In the genomic region with DNA sequence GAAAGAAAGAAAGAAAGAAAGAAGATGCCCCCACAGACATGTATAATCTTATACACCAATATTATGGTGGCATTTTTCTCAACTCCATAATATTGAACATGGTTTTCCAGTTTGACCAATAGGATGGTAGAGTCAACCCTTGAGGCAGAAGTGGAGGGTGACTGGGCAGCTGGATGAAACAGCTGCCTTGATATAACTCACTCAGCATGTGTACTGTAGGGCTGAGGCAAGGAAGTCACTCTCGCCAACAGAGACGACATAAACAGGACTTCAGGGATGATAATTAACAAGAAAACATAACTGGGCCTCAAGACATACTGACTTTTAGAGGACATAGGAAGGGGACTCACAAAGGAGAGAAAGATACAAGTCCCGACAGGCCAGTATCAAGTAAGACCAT, we compare ENCODE assay signal across 8 mouse cellular contexts. TPM values are rescaled to one million over a fixed set of nuclear protein-coding genes. Genes with fewer than 3 reads are reported as not detected.
DNase-seq lines count a peak whose midpoint lies in the region; ATAC-seq and TF ChIP-seq lines count a peak whose summit lies in the region.

No protein-coding gene starts in this region.

- peaks cover 39% of the 10 kb centered on the region for H3K36me3 ChIP-seq in kidney, embryonic 15.5 days
- H3K36me3 ChIP-seq in hindbrain, embryonic 13.5 days: peaks cover 42% of the 10 kb centered on the region
- H3K36me3 ChIP-seq in midbrain, embryonic 14.5 days (ENCODE audit: control insufficient read depth, insufficient read depth, low read length): peaks cover 35% of the 10 kb centered on the region

- peaks cover 29% of the 10 kb centered on the region for H3K4me1 ChIP-seq in kidney, embryonic 15.5 days
- H3K4me1 ChIP-seq in bone marrow macrophage, adult 2 months (ENCODE audit: control insufficient read depth, insufficient read depth, low read length): peaks cover 45% of the 10 kb centered on the region
- peaks cover 31% of the 10 kb centered on the region for H3K4me1 ChIP-seq in hindbrain, embryonic 13.5 days (replicated peaks)
- H3K4me1 ChIP-seq in midbrain, embryonic 14.5 days (ENCODE audit: control insufficient read depth, insufficient read depth, low read length): peaks cover 12% of the 10 kb centered on the region

- peak overlapping the region; percentile 68 for H3K9ac ChIP-seq in kidney, embryonic 15.5 days
- peak overlapping the region; percentile 84 for H3K9ac ChIP-seq in hindbrain, embryonic 13.5 days
- H3K9ac ChIP-seq in midbrain, embryonic 14.5 days (replicated peaks; ENCODE audit: low read length): peak overlapping the region; percentile 65

- DNase-seq in kidney, postnatal 14 days: no peak
- no peak for DNase-seq in midbrain, embryonic 14.5 days
- DNase-seq in layer of hippocampus, postnatal 10 days (ENCODE audit: low spot score in 2 of 2): no peak
- DNase-seq in gastrocnemius, postnatal 14 days: no peak
- DNase-seq in adrenal gland, adult 2 months: no peak

- peak overlapping the region; percentile 70 for H3K4me2 ChIP-seq in kidney, embryonic 15.5 days
- peak overlapping the region; percentile 91 for H3K4me2 ChIP-seq in hindbrain, embryonic 13.5 days
- peak overlapping the region; percentile 89 for H3K4me2 ChIP-seq in midbrain, embryonic 14.5 days (ENCODE audit: low read length)

- TF ChIP-seq CTCF in bone marrow macrophage, adult 2 months (IDR thresholded peaks at IDR 0.05; ENCODE audit: low read depth, low read length): no peak

- peak overlapping the region; percentile 85; the same call in 1 of the 2 replicates for H3K27ac ChIP-seq in kidney, embryonic 15.5 days
- H3K27ac ChIP-seq in bone marrow macrophage, adult 2 months (ENCODE audit: insufficient read depth, low read depth, low read length): no peak overlapping the region
- H3K27ac ChIP-seq in hindbrain, embryonic 13.5 days: 0 out of 2 replicates have a peak overlapping the region, but pooled peaks have one; percentile 88
- H3K27ac ChIP-seq in midbrain, embryonic 14.5 days (replicated peaks; ENCODE audit: low read depth, low read length): no peak overlapping the region

- no peaks in the 10 kb centered on the region for H3K27me3 ChIP-seq in kidney, embryonic 15.5 days
- H3K27me3 ChIP-seq in hindbrain, embryonic 13.5 days: no peaks in the 10 kb centered on the region
- no peaks in the 10 kb centered on the region for H3K27me3 ChIP-seq in midbrain, embryonic 14.5 days (ENCODE audit: control insufficient read depth, insufficient read depth, low read length)

- intact Hi-C loops in gastrocnemius, postnatal 14 days (cut with DNase I; ENCODE audit: low total_unique reads): loop anchor here (10.0 kb wide), 2 partner anchors 70 to 140 kb away; partner anchors contain the start of gene Gprc5b

- WGBS in kidney, embryonic 15.5 days: 11% methylated on average over 3 of the region's 3 CpGs
- WGBS in hindbrain, embryonic 13.5 days: 21% methylated on average over 3 of the region's 3 CpGs
- 16% methylated on average over 3 of the region's 3 CpGs for WGBS in midbrain, embryonic 14.5 days

- ATAC-seq in kidney, embryonic 15.5 days (replicated peaks; ENCODE audit: low FRiP score): no peak
- no peak for ATAC-seq in hindbrain, embryonic 13.5 days (ENCODE audit: low FRiP score)
- no peak for ATAC-seq in midbrain, embryonic 14.5 days (ENCODE audit: low FRiP score, low TSS enrichment)

- H3K4me3 ChIP-seq in kidney, embryonic 15.5 days (replicated peaks): peak overlapping the region; percentile 96
- H3K4me3 ChIP-seq in bone marrow macrophage, adult 2 months (ENCODE audit: insufficient read depth, low read length): peak overlapping the region; percentile 89
- peak overlapping the region; percentile 87 for H3K4me3 ChIP-seq in hindbrain, embryonic 13.5 days
- peak overlapping the region; percentile 86 for H3K4me3 ChIP-seq in midbrain, embryonic 14.5 days (replicated peaks; ENCODE audit: low read depth, low read length)

- H3K9me3 ChIP-seq in kidney, embryonic 15.5 days (replicated peaks): no peaks in the 10 kb centered on the region
- H3K9me3 ChIP-seq in hindbrain, embryonic 13.5 days: no peaks in the 10 kb centered on the region
- H3K9me3 ChIP-seq in midbrain, embryonic 14.5 days (ENCODE audit: control insufficient read depth, low read length): no peaks in the 10 kb centered on the region

- TF ChIP-seq POLR2A in bone marrow macrophage, adult 2 months (IDR thresholded peaks at IDR 0.05; ENCODE audit: borderline replicate concordance, low read depth, low read length): no peak

RNA-seq across cellular contexts. Expression of gene Iqck, which starts 0.9 kb away (rescaled TPM):
- polyA plus RNA-seq in kidney, embryonic 15.5 days (2015; fragmentation: Nextera tagmentation; extraction: Ambion mirVana): 3.1 and 3.5 TPM in 2 replicates
- polyA plus RNA-seq in bone marrow macrophage, adult 2 months (2012; ENCODE audit: insufficient read depth, insufficient read length, missing spikeins): not detected in 2 replicates
- polyA plus RNA-seq in hindbrain, embryonic 13.5 days (2015; fragmentation: Nextera tagmentation; extraction: Ambion mirVana): 3.7 and 4.4 TPM in 2 replicates
- polyA plus RNA-seq in midbrain, embryonic 14.5 days (2014; fragmentation: Nextera tagmentation; extraction: Ambion mirVana): 3.8 and 3.9 TPM in 2 replicates
- 1 to 10 TPM; 3.3 to 4.5 TPM for total RNA-seq in layer of hippocampus, postnatal 10 days (2021)
- under 1 TPM; 0.20 to 0.45 TPM for total RNA-seq in gastrocnemius, postnatal 14 days (2021)
- 10 to 100 TPM; 14.7 to 44.3 TPM for total RNA-seq in adrenal gland, adult 2 months (2021)
- polyA plus RNA-seq in adrenal gland, adult 2 months (2012; rRNA removed): 13.5 and 14.8 TPM in 2 replicates

RNA-seq across cellular contexts. Expression of gene Knop1, which starts 1.4 kb away (rescaled TPM):
- 121 and 138 TPM in 2 replicates for polyA plus RNA-seq in kidney, embryonic 15.5 days (2015; fragmentation: Nextera tagmentation; extraction: Ambion mirVana)
- 14.2 and 19.2 TPM in 2 replicates for polyA plus RNA-seq in bone marrow macrophage, adult 2 months (2012; ENCODE audit: insufficient read depth, insufficient read length, missing spikeins)
- polyA plus RNA-seq in hindbrain, embryonic 13.5 days (2015; fragmentation: Nextera tagmentation; extraction: Ambion mirVana): 102 TPM in 2 replicates
- 64.9 and 69.5 TPM in 2 replicates for polyA plus RNA-seq in midbrain, embryonic 14.5 days (2014; fragmentation: Nextera tagmentation; extraction: Ambion mirVana)
- total RNA-seq in layer of hippocampus, postnatal 10 days (2021): 10 to 100 TPM; 36.3 to 36.5 TPM
- 10 to 100 TPM; 25.2 to 27.6 TPM for total RNA-seq in gastrocnemius, postnatal 14 days (2021)
- 10 to 100 TPM; 34.6 to 70.0 TPM for total RNA-seq in adrenal gland, adult 2 months (2021)
- 5.7 and 8.0 TPM in 2 replicates for polyA plus RNA-seq in adrenal gland, adult 2 months (2012; rRNA removed)

Comparison
In these comparisons a context has a peak if more than half of its experiments do, and no peak if none do; other contexts are left out.
1. H3K27ac ChIP-seq: peak in kidney, embryonic 15.5 days (single experiment) and hindbrain, embryonic 13.5 days (single experiment); none in bone marrow macrophage, adult 2 months (single experiment) and midbrain, embryonic 14.5 days (single experiment).
2. Peak in every context shown above with its lines, with median percentiles within 50 percentile points of each other: H3K4me2 ChIP-seq, H3K4me3 ChIP-seq and H3K9ac ChIP-seq.